Mouse (Mus musculus) bone marrow macrophage, adult 2 months (primary cell): ENCODE measurements around the gene Trim17. TPM values are rescaled to one million over a fixed set of nuclear protein-coding genes. Genes with fewer than 3 reads are reported as not detected.

Experiments
- H3K27ac ChIP-seq: 2 replicates; pipeline ENCODE4 v1.5.1; 2012; ENCODE audit warnings: low read depth, low read length; ENCODE audit not compliant: insufficient read depth
- H3K4me1 ChIP-seq: 2 replicates; pipeline ENCODE4 v1.6.1; 2012; ENCODE audit warnings: low read length; ENCODE audit not compliant: control insufficient read depth, insufficient read depth
- H3K4me3 ChIP-seq: 2 replicates; pipeline ENCODE4 v1.5.1; 2012; ENCODE audit warnings: mild to moderate bottlenecking, low read length, moderate library complexity; ENCODE audit not compliant: insufficient read depth
- CTCF ChIP-seq: IDR thresholded peaks from 2 replicates; pipeline ENCODE4 v1.5.1; 2012; ENCODE audit warnings: low read depth, mild to moderate bottlenecking, low read length, moderate library complexity
- POLR2A ChIP-seq: IDR thresholded peaks from 2 replicates; pipeline ENCODE4 v1.6.1; 2012; ENCODE audit warnings: mild to moderate bottlenecking, low read depth, low read length, borderline replicate concordance
- polyA plus RNA-seq: library from polyadenylated mRNA; stranded (reverse); fragments of >200 nt; gene quantifications from 2 replicates; pipeline ENCODE4 v1.2.4, GENCODE M21; 2012; ENCODE audit not compliant: missing spikeins, insufficient read depth, insufficient read length

Trim17 gene
- polyA plus RNA-seq, 1 experiment = 0.28 TPM

- Histone ChIP-seq H3K4me1 (peaks cover 28% of the 10 kb centered on the region), H3K4me3 (peak overlapping the region; percentile 97), H3K27ac (peak overlapping the region; percentile 66)
- no peak for TF ChIP-seq POLR2A
- TF ChIP-seq CTCF = no peak
These were observed 24.7 kb downstream of the Trim17 start for GRCm38 (mm10) chr11:58979183-58979582.

- Histone ChIP-seq H3K4me3 (peak overlapping the region; percentile 97), H3K27ac (peak overlapping the region; percentile 66), H3K4me1 (peaks cover 28% of the 10 kb centered on the region)
- no peak for TF ChIP-seq POLR2A
These were observed 25.2 kb downstream of the Trim17 start for GRCm38 (mm10) chr11:58979661-58980060.

GRCm38 (mm10) chr11:58980381-58980990 lies 26.0 kb downstream of the Trim17 start:
- H3K27ac ChIP-seq = 0 out of 2 replicates have a peak overlapping the region, but pooled peaks have one; percentile 3
- H3K4me1 ChIP-seq = peaks cover 28% of the 10 kb centered on the region
- no peak for TF ChIP-seq POLR2A
- TF ChIP-seq CTCF = no peak; the same call in 1 of the 2 replicates
- peak overlapping the region; percentile 97 for H3K4me3 ChIP-seq

GRCm38 (mm10) chr11:58981541-58982447 lies 27.3 kb downstream of the Trim17 start:
- peak overlapping the region; percentile 55 for H3K27ac ChIP-seq
- H3K4me3 ChIP-seq = peak overlapping the region; percentile 10
- TF ChIP-seq CTCF (peak; percentile 50), POLR2A (no peak)
- peaks cover 26% of the 10 kb centered on the region for H3K4me1 ChIP-seq

- peaks cover 26% of the 10 kb centered on the region for H3K4me1 ChIP-seq
- no peak for TF ChIP-seq CTCF
- no peak for TF ChIP-seq POLR2A
- H3K27ac ChIP-seq = peak overlapping the region; percentile 55
- peak overlapping the region; percentile 10; the same call in 1 of the 2 replicates for H3K4me3 ChIP-seq
These were observed 28.1 kb downstream of the Trim17 start for GRCm38 (mm10) chr11:58982471-58983097.

GRCm38 (mm10) chr11:58983691-58984341 lies 29.3 kb downstream of the Trim17 start:
- Histone ChIP-seq H3K27ac (no peak overlapping the region), H3K4me1 (peaks cover 26% of the 10 kb centered on the region), H3K4me3 (no peak overlapping the region)
- TF ChIP-seq CTCF (no peak), POLR2A (no peak)

- no peak overlapping the region for H3K4me3 ChIP-seq
- peaks cover 26% of the 10 kb centered on the region for H3K4me1 ChIP-seq
- TF ChIP-seq CTCF (no peak), POLR2A (no peak)
- no peak overlapping the region for H3K27ac ChIP-seq
These were observed 30.2 kb downstream of the Trim17 start for GRCm38 (mm10) chr11:58984657-58985056.

GRCm38 (mm10) chr11:58985299-58985917 lies 30.9 kb downstream of the Trim17 start:
- no peak overlapping the region for H3K4me3 ChIP-seq
- TF ChIP-seq POLR2A = no peak
- no peak for TF ChIP-seq CTCF
- no peak overlapping the region for H3K27ac ChIP-seq
- H3K4me1 ChIP-seq = peaks cover 23% of the 10 kb centered on the region

GRCm38 (mm10) chr11:58989166-58989565 lies 34.7 kb downstream of the Trim17 start:
- H3K4me3 ChIP-seq = no peak overlapping the region
- H3K4me1 ChIP-seq = peaks cover 2% of the 10 kb centered on the region; the same call in 1 of the 2 replicates
- H3K27ac ChIP-seq = no peak overlapping the region
- TF ChIP-seq POLR2A (no peak), CTCF (no peak)
